Mouse (Mus musculus) limb, embryonic 13.5 days (tissue): Measurements from ENCODE around the gene Tut7. TPM values are rescaled to one million over a fixed set of nuclear protein-coding genes. Genes with fewer than 3 reads are reported as not detected.
A peak's percentile ranks its signal among the peaks of the same experiment; 100 is the strongest.
"Not testable (repeated sequence)": the region's sequence is repeated elsewhere in the genome, so short reads cannot be mapped to it uniquely, and the experiment has no call there.

Experiments
- ATAC-seq: fragments of 200-750 bp; cut with Nextera tagmentation; 2 replicates; pipeline ENCODE4 v1.8.0; 2017; ENCODE audit warnings: low read depth, moderate number of reproducible peaks, moderate TSS enrichment; ENCODE audit not compliant: low FRiP score
- H3K27ac ChIP-seq: fragments of 300-500 bp; sonication (generic); 2 replicates; pipeline ENCODE4 v1.5.1; 2015; ENCODE audit warnings: inconsistent platforms, mild to moderate bottlenecking, moderate library complexity
- H3K27me3 ChIP-seq: fragments of 300-500 bp; sonication (generic); 2 replicates; pipeline ENCODE4 v1.6.1; 2015; ENCODE audit warnings: mild to moderate bottlenecking, inconsistent platforms
- H3K36me3 ChIP-seq: fragments of 300-500 bp; sonication (generic); 2 replicates; pipeline ENCODE4 v1.6.1; 2015; ENCODE audit warnings: inconsistent platforms, mild to moderate bottlenecking, moderate library complexity
- H3K4me1 ChIP-seq: fragments of 300-500 bp; sonication (generic); 2 replicates; pipeline ENCODE4 v1.6.1; 2015; ENCODE audit warnings: inconsistent platforms
- H3K4me2 ChIP-seq: fragments of 300-500 bp; sonication (generic); replicated peaks from 2 replicates; pipeline ENCODE4 v1.6.1; 2015; ENCODE audit warnings: inconsistent platforms, mild to moderate bottlenecking, moderate library complexity
- H3K4me3 ChIP-seq: fragments of 300-500 bp; sonication (generic); 2 replicates; pipeline ENCODE4 v1.5.1; 2015; ENCODE audit warnings: moderate library complexity, mild to moderate bottlenecking, inconsistent platforms
- H3K9ac ChIP-seq: fragments of 300-500 bp; sonication (generic); 2 replicates; pipeline ENCODE4 v1.6.1; 2015; ENCODE audit warnings: mild to moderate bottlenecking, inconsistent platforms
- H3K9me3 ChIP-seq: fragments of 300-500 bp; sonication (generic); 2 replicates; pipeline ENCODE4 v1.6.1; 2016; ENCODE audit warnings: inconsistent platforms
- WGBS: fragments of 180-500 bp; shearing (Covaris S2); methylation state at CpG from one replicate; pipeline ENCODE4 v1.1.7; 2015; 5-methylcytosine and 5-hydroxymethylcytosine counted together
- polyA plus RNA-seq: library from polyadenylated mRNA; unstranded; fragments of >200 nt; fragmentation: Nextera tagmentation; extraction: Ambion mirVana; gene quantifications from 2 replicates; pipeline ENCODE4 v1.2.1, GENCODE M21; 2015

Gene Tut7
- polyA plus RNA-seq, 1 experiment from 2014 or later = 57.4 TPM

GRCm38 (mm10) chr13:59842226-59843210, 19.6 kb upstream of the Tut7 start:
- Histone ChIP-seq H3K27ac (no peak overlapping the region), H3K4me1 (peaks cover 3% of the 10 kb centered on the region; the same call in 1 of the 2 replicates), H3K36me3 (no peaks in the 10 kb centered on the region), H3K4me3 (no peak overlapping the region), H3K4me2 (0 out of 2 replicates have a peak overlapping the region, but pooled peaks have one; percentile 7), H3K9ac (no peak overlapping the region), H3K9me3 (no peaks in the 10 kb centered on the region), H3K27me3 (no peaks in the 10 kb centered on the region)
- 36% methylated on average over 16 of the region's 16 CpGs for WGBS
- no peak for ATAC-seq

DNA sequence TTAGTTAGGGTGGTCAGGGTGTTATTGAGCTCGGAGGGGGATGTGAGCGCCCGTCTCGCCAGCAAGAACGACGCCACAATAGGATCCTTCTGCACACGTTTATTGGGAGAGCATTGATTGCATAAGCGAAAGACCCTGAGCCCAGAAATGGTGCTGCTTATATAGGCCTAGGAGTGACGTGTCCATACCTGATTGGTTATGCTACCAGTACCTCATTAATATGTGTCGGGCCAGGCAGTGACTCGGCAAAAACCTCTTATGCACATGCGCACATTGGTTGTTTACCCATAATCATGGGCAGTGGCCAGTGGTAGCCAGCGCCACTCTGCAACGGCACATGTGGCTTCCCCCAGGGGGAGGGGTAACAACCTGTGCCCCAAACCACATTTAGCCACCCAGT, 18.8 kb upstream of the Tut7 start:
- H3K4me1 ChIP-seq, H3K9me3 ChIP-seq, H3K9ac ChIP-seq, H3K27me3 ChIP-seq, H3K27ac ChIP-seq, H3K4me3 ChIP-seq, H3K36me3 ChIP-seq, ATAC-seq, H3K4me2 ChIP-seq: not testable (repeated sequence)
- WGBS = 91% methylated on average over 14 of the region's 14 CpGs

DNA sequence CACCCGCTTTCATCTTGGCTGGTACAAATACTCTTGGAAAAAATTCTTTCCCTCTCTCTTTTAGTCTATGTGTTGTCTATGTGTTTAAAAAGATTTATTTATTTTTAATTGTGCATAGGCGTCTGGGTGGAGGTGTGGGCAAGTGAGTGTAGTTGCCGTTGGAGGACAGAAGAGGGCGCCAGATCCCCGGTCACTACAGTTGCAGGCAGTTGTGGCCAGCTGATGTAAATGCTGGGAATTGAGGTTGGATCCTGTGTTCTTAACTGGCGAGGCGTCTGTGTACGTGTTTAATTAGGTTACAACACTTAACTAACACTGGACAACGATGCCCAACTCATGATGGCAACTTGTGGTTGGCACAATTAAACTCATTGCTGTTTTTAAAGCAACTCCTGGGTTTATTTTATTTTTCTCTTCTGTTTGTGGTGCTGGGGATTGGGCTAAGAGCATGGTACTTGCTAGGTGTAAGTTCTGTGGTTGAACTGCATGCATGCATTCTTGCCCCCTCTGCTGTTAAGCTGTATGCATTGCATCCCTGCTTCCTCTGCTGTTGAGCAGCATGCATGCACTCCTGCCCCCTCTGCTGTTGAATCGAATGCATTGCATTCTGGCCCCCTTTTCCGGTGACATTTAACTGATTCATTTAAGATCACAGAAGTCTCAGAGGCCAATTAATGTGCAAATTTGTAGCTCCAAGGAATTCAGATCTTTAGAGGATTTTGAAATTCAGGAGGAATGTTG, 17.7 kb upstream of the Tut7 start:
- ATAC-seq = no peak
- Histone ChIP-seq H3K9ac (no peak overlapping the region), H3K9me3 (no peaks in the 10 kb centered on the region), H3K27ac (no peak overlapping the region), H3K4me1 (peaks cover 3% of the 10 kb centered on the region; the same call in 1 of the 2 replicates), H3K4me3 (no peak overlapping the region), H3K4me2 (no peak overlapping the region), H3K36me3 (no peaks in the 10 kb centered on the region), H3K27me3 (no peaks in the 10 kb centered on the region)
- 73% methylated on average over 11 of the region's 11 CpGs for WGBS

- H3K27ac ChIP-seq = no peak overlapping the region
- 87% methylated on average over 9 of the region's 9 CpGs for WGBS
These were observed 16.4 kb upstream of the Tut7 start for GRCm38 (mm10) chr13:59839356-59839755.

DNA sequence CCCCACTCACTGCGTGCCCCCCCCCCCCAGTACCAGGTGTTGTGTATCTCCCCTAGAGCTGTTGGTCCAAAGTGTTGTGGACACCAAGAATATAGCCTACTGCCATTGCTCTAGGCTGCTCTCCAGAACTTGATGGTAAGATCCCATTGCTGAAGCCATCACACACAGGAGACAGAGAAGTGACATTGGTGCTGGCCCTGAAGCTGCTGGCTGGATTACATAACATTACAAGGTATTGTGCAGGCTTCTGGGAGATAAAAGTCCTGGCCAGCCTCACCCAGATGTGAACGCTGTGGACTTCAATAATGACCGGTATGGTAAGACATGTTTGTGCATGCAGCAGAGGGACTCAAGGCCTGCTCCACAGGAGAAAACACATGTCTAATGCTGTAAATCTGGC, 15.5 kb upstream of the Tut7 start:
- Histone ChIP-seq H3K27ac (no peak overlapping the region), H3K4me1 (peaks cover 3% of the 10 kb centered on the region; the same call in 1 of the 2 replicates), H3K4me3 (no peak overlapping the region), H3K4me2 (no peak overlapping the region), H3K36me3 (no peaks in the 10 kb centered on the region), H3K9ac (no peak overlapping the region), H3K27me3 (no peaks in the 10 kb centered on the region), H3K9me3 (no peaks in the 10 kb centered on the region)
- 85% methylated on average over 3 of the region's 3 CpGs for WGBS
- ATAC-seq = no peak

More at GRCm38 (mm10) chr13:59839356-59839755, 16.4 kb upstream of the Tut7 start:
- H3K9me3 ChIP-seq = no peaks in the 10 kb centered on the region
- H3K9ac ChIP-seq = no peak overlapping the region
- no peak overlapping the region for H3K4me2 ChIP-seq
- H3K4me3 ChIP-seq = no peak overlapping the region
- ATAC-seq = peak; percentile 12; the same call in 1 of the 2 replicates
- H3K36me3 ChIP-seq = no peaks in the 10 kb centered on the region
- H3K27me3 ChIP-seq = no peaks in the 10 kb centered on the region
- peaks cover 3% of the 10 kb centered on the region; the same call in 1 of the 2 replicates for H3K4me1 ChIP-seq

GRCm38 (mm10) chr13:59836811-59837210, 13.9 kb upstream of the Tut7 start:
- Histone ChIP-seq H3K27me3 (no peaks in the 10 kb centered on the region), H3K9me3 (no peaks in the 10 kb centered on the region), H3K27ac (no peak overlapping the region), H3K9ac (no peak overlapping the region), H3K36me3 (no peaks in the 10 kb centered on the region), H3K4me1 (no peaks in the 10 kb centered on the region), H3K4me3 (no peak overlapping the region), H3K4me2 (no peak overlapping the region)
- ATAC-seq = no peak
- WGBS = 75% methylated on average over 3 of the region's 3 CpGs

GRCm38 (mm10) chr13:59836101-59836798, 13.3 kb upstream of the Tut7 start:
- Histone ChIP-seq H3K4me1 (no peaks in the 10 kb centered on the region), H3K27me3 (no peaks in the 10 kb centered on the region), H3K27ac (no peak overlapping the region), H3K9me3 (no peaks in the 10 kb centered on the region), H3K36me3 (no peaks in the 10 kb centered on the region), H3K9ac (no peak overlapping the region), H3K4me3 (no peak overlapping the region), H3K4me2 (no peak overlapping the region)
- WGBS = 80% methylated on average over 14 of the region's 14 CpGs
- ATAC-seq = no peak

DNA sequence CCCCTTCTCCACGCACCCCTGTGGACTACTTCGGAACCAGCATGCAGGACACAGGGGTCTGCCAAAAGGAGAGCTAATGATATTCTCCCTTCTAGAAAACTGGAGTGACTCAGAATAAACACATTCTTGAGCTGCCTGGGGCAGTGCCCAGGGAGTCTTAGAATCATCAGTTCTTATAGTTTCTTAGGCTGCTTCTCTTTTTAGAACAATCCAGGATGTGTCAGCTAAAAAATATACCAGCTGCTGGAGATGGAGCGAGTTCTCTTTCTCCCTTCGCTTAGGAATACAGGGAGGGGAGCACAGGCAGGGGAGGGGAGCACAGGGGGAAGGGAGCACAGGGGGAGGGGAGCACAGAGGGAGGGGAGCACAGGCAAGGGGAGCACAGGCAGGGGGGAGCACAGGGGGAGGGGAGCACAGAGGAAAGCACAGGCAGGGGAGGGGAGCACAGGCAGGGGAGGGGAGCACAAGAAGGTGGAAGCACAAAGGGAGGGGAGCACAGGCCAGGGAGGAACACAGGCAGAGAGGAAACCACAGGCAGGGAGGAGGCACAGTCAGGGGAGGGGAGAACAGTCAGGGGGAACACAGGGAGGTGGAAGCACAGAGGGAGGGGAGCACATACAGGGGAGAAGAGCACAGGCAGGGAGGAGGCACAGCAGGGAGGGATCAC, 12.0 kb upstream of the Tut7 start:
- H3K4me2 ChIP-seq = no peak overlapping the region
- H3K9ac ChIP-seq = no peak overlapping the region
- WGBS = 52% methylated on average over 4 of the region's 4 CpGs
- H3K27ac ChIP-seq = no peak overlapping the region
- peak; percentile 32; the same call in 1 of the 2 replicates for ATAC-seq
- H3K27me3 ChIP-seq = no peaks in the 10 kb centered on the region
- no peaks in the 10 kb centered on the region for H3K36me3 ChIP-seq
- no peaks in the 10 kb centered on the region for H3K4me1 ChIP-seq
- no peak overlapping the region for H3K4me3 ChIP-seq
- no peaks in the 10 kb centered on the region for H3K9me3 ChIP-seq

DNA sequence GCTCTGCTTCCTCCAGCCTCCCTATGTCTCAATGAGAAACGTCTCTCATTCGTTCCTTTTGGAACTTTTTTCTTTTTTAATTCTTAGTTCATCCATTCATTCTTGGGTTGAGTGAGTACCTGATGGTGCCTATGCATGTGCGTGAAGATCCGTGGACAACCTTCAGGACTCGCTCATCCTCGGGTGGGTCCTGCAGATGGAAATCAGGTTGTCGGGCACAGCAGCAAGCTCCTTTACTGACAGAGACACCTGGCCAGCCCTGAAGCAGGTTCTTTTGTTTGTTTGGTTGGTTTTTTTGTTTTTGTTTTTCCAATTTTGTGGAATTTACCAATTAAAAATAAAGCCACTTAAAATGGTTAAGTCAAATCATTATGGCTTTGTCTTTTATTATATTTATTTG, 9.9 kb upstream of the Tut7 start:
- ATAC-seq = no peak
- Histone ChIP-seq H3K36me3 (no peaks in the 10 kb centered on the region), H3K27ac (no peak overlapping the region), H3K9me3 (no peaks in the 10 kb centered on the region), H3K4me2 (no peak overlapping the region), H3K9ac (no peak overlapping the region), H3K27me3 (no peaks in the 10 kb centered on the region), H3K4me1 (no peaks in the 10 kb centered on the region), H3K4me3 (no peak overlapping the region)
- 81% methylated on average over 7 of the region's 7 CpGs for WGBS

DNA sequence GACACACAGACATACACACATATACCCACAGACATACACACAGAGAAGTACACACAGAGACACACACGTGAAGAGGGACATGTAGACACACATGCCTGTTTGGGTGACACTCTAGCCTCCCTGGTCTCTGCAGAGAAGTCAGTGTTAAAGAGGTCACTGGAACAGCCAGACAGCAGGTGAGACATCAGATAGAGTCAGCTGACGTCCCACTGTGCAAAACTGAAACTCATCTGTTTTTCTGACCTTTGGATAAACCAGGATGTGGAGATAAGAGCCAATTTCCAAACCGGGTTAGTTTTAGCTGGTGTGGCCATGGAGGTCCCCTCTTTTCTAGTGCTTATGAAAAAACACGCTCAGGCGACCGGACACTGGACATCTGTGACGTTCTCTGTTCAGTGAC, 9.5 kb upstream of the Tut7 start:
- no peak overlapping the region for H3K4me3 ChIP-seq
- H3K4me2 ChIP-seq = no peak overlapping the region
- no peaks in the 10 kb centered on the region for H3K27me3 ChIP-seq
- H3K27ac ChIP-seq = no peak overlapping the region
- no peak overlapping the region for H3K9ac ChIP-seq
- no peaks in the 10 kb centered on the region for H3K9me3 ChIP-seq
- no peak for ATAC-seq
- H3K36me3 ChIP-seq = no peaks in the 10 kb centered on the region
- 72% methylated on average over 7 of the region's 7 CpGs for WGBS
- no peaks in the 10 kb centered on the region for H3K4me1 ChIP-seq

GRCm38 (mm10) chr13:59825966-59826365, 3.0 kb upstream of the Tut7 start:
- Histone ChIP-seq H3K27ac (no peak overlapping the region), H3K9ac (no peak overlapping the region), H3K27me3 (no peaks in the 10 kb centered on the region), H3K4me2 (no peak overlapping the region), H3K36me3 (peaks cover 5% of the 10 kb centered on the region), H3K9me3 (no peaks in the 10 kb centered on the region), H3K4me3 (no peak overlapping the region), H3K4me1 (peaks cover 11% of the 10 kb centered on the region)
- no peak for ATAC-seq
